Mouse (Mus musculus): ENCODE measurements around the gene Arhgap17. TPM values are rescaled to one million over a fixed set of nuclear protein-coding genes. Genes with fewer than 3 reads are reported as not detected.

The Arhgap17 gene
- total and polyA plus RNA-seq, 3 experiments, result 10.0 to 17.0 (median 14.6) TPM

DNA sequence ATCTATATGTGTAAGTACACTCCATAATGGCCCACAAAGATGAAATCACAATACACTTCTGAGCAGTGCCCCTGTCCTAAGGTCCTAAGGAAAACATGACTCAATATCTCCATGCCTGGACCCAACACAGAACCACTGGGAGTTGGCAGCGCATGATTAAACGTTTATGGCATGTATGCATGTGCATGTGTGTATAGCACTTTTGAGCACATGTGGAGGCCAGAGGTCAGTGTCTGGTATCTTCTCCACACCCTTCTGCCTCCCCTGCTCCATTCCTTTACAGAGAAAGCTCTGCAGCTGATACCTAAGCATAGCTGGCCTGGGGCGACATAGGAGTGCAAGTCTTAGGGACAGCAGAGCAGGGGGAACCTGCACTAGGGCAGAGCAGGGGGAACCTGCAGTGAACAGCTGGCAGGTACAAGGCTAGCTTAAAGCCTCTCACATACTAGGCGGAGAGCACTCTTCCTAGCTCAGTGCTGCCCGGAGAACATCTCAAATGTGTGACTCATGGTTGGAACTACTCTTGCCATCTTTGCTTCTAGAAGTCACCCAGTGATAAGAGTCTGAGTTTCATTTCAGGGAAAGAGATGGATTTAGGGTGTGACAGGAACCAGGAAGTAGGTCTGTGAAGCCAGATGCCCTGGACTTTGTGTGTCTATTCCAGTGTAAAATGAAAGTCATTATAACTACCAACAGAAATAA lies 25.5 kb downstream of the Arhgap17 start:
- Histone ChIP-seq H3K79me2 (replicated peaks; ENCODE audit: control insufficient read depth, insufficient read depth, low read length) (peaks cover 7% of the 10 kb centered on the region), H3K4me3 (no peak overlapping the region), H3K9ac (ENCODE audit: low read depth, low read length) (no peak overlapping the region), H3K4me1 (ENCODE audit: control insufficient read depth, insufficient read depth, low read length) (peaks cover 44% of the 10 kb centered on the region), H3K27ac (no peak overlapping the region), H3K36me3 (ENCODE audit: control insufficient read depth, insufficient read depth, low read length) (peaks cover 13% of the 10 kb centered on the region; the same call in 1 of the 2 replicates), H3K27me3 (ENCODE audit: control insufficient read depth, insufficient read depth, low read length) (no peaks in the 10 kb centered on the region)
- DNase-seq, result no peak
- WGBS, result 82% methylated on average over 5 of the region's 5 CpGs
- no peak for TF ChIP-seq POLR2A (IDR thresholded peaks at IDR 0.05; ENCODE audit: insufficient read depth, low read depth, low read length)
- intact Hi-C loops (cut with DNase I), result no loop called here

DNA sequence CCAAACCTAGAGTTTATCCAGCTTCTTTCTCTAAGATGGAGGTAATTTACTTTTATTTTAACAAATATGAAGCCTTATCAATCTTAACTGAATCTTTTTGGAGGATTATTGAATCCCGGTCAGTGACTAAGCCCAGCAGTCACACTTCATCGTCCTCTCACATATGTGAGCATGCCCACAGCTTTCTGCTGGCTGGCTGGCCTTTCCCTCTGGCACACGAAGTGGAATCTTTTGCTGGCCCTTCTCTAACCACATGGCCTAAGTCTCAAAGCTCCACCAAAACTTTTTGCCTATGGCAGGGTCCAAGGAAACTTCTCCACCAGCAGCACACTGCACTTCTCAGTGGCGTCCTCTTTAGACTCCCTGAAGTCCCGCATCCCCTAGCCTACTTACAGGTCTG lies 27.8 kb downstream of the Arhgap17 start:
- no peak overlapping the region for H3K4me3 ChIP-seq
- TF ChIP-seq CTCF (IDR thresholded peaks at IDR 0.05) (no peak), POLR2A (IDR thresholded peaks at IDR 0.05; ENCODE audit: insufficient read depth, low read depth, low read length) (no peak), EP300 (IDR thresholded peaks at IDR 0.05; ENCODE audit: insufficient read depth, low read depth, low read length) (no peak)
- peak overlapping the region; percentile 45 for H3K27ac ChIP-seq
- H3K36me3 ChIP-seq (ENCODE audit: control insufficient read depth, insufficient read depth, low read length), result peaks cover 14% of the 10 kb centered on the region
- WGBS, result 44% methylated on average over 5 of the region's 5 CpGs
- no peaks in the 10 kb centered on the region for H3K27me3 ChIP-seq (ENCODE audit: control insufficient read depth, insufficient read depth, low read length)
- intact Hi-C loops (cut with DNase I), result loop anchor here (2.0 kb wide), 1 partner anchor 23 kb away; no protein-coding TSS in a partner anchor
- H3K9ac ChIP-seq (ENCODE audit: low read depth, low read length), result no peak overlapping the region
- peaks cover 57% of the 10 kb centered on the region for H3K4me1 ChIP-seq (ENCODE audit: control insufficient read depth, insufficient read depth, low read length)
- H3K79me2 ChIP-seq (replicated peaks; ENCODE audit: control insufficient read depth, insufficient read depth, low read length), result peaks cover 5% of the 10 kb centered on the region
- DNase-seq, result peak; percentile 53 to 56

DNA sequence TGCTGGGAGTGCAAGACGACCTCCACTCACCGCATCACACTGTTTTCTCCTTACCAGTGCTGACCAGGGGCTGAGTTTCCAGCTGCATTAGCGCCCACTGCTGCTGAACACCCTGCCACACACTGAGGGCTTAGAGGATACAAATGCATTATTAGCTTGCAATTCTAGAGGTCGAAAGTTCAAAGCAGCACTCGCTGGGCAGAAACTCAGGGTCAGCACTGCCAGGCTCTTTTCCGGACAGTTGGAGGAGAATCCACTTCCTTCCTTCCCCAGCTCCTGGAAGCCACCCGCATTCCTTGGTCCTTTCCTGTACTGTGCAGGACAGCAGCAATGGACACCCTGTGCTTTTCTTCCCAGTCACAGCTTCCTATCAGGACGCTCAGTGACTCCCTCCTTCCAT lies 31.4 kb downstream of the Arhgap17 start:
- DNase-seq, result no peak
- Histone ChIP-seq H3K36me3 (ENCODE audit: control insufficient read depth, insufficient read depth, low read length) (peaks cover 22% of the 10 kb centered on the region), H3K27me3 (ENCODE audit: control insufficient read depth, insufficient read depth, low read length) (no peaks in the 10 kb centered on the region), H3K4me3 (no peak overlapping the region), H3K79me2 (replicated peaks; ENCODE audit: control insufficient read depth, insufficient read depth, low read length) (peaks cover 3% of the 10 kb centered on the region), H3K27ac (peak overlapping the region; percentile 86), H3K4me1 (ENCODE audit: control insufficient read depth, insufficient read depth, low read length) (peaks cover 50% of the 10 kb centered on the region), H3K9ac (ENCODE audit: low read depth, low read length) (no peak overlapping the region)
- WGBS, result 39% methylated on average over 8 of the region's 8 CpGs
- TF ChIP-seq POLR2A (IDR thresholded peaks at IDR 0.05; ENCODE audit: insufficient read depth, low read depth, low read length) (no peak), CTCF (IDR thresholded peaks at IDR 0.05) (peak; percentile 28; the same call in 1 of the 2 replicates), EP300 (IDR thresholded peaks at IDR 0.05; ENCODE audit: insufficient read depth, low read depth, low read length) (0 out of 2 replicates have a peak, but pooled peaks have one; percentile 46)
- intact Hi-C loops (cut with DNase I), result no loop called here

DNA sequence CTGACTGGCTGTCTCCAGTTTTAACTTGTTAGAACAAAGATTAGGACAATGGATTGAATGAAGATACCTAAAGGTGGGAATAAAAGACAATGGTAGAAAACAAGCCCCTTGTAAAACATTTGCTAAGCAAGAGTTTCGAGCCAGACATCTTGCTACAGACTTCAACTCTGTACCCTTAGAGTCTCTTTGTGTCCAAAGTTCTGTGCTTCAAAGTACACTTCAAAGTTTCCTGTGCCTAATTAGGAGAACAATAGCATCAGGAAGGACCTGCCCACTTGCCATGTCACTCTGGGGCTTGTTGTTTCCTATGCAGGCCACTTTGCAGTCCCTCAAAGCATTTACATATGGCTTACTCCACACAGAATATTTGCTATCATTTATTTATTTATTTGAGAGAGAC lies 33.4 kb downstream of the Arhgap17 start:
- DNase-seq, result peak in 1 of 2 experiments; percentile 40
- peak overlapping the region; percentile 86 for H3K27ac ChIP-seq
- H3K9ac ChIP-seq (ENCODE audit: low read depth, low read length), result no peak overlapping the region
- H3K4me1 ChIP-seq (ENCODE audit: control insufficient read depth, insufficient read depth, low read length), result peaks cover 39% of the 10 kb centered on the region
- intact Hi-C loops (cut with DNase I), result no loop called here
- H3K79me2 ChIP-seq (replicated peaks; ENCODE audit: control insufficient read depth, insufficient read depth, low read length), result peaks cover 6% of the 10 kb centered on the region
- peaks cover 13% of the 10 kb centered on the region for H3K36me3 ChIP-seq (ENCODE audit: control insufficient read depth, insufficient read depth, low read length)
- TF ChIP-seq EP300 (IDR thresholded peaks at IDR 0.05; ENCODE audit: insufficient read depth, low read depth, low read length) (0 out of 2 replicates have a peak, but pooled peaks have one; percentile 62), POLR2A (IDR thresholded peaks at IDR 0.05; ENCODE audit: insufficient read depth, low read depth, low read length) (peak; percentile 47; the same call in 1 of the 2 replicates), CTCF (IDR thresholded peaks at IDR 0.05) (no peak)
- 61% methylated on average over 1 of the region's 1 CpGs for WGBS
- no peaks in the 10 kb centered on the region for H3K27me3 ChIP-seq (ENCODE audit: control insufficient read depth, insufficient read depth, low read length)
- no peak overlapping the region for H3K4me3 ChIP-seq

DNA sequence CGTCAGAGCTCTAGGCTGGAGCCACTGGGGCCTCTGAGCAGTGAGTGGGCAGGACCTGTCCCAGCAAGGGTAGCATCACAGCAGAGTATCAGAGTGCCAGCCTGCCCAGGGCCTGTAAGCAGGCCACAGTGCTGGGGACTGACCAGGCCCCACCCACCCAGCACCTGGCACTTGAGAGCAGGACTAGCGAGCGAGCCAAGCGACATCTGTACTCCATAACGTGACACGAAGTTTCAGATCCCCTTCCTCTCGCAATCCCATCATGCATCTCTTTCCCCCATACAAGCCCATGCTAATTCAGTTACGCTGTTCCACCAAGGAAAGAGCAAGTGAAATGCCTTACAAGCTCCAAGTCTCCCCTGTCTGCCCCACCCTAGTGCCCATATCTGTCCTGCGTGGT lies 39.2 kb downstream of the Arhgap17 start:
- 84% methylated on average over 9 of the region's 9 CpGs for WGBS
- no peak overlapping the region for H3K4me3 ChIP-seq
- H3K9ac ChIP-seq (ENCODE audit: low read depth, low read length), result no peak overlapping the region
- H3K36me3 ChIP-seq (ENCODE audit: control insufficient read depth, insufficient read depth, low read length), result no peaks in the 10 kb centered on the region
- peaks cover 5% of the 10 kb centered on the region for H3K79me2 ChIP-seq (replicated peaks; ENCODE audit: control insufficient read depth, insufficient read depth, low read length)
- H3K4me1 ChIP-seq (ENCODE audit: control insufficient read depth, insufficient read depth, low read length), result peaks cover 7% of the 10 kb centered on the region
- intact Hi-C loops (cut with DNase I), result loop anchor here (5.0 kb wide), 1 partner anchor 37 kb away; the partner anchor contains the start of genes Arhgap17 and Lcmt1
- H3K27me3 ChIP-seq (ENCODE audit: control insufficient read depth, insufficient read depth, low read length), result no peaks in the 10 kb centered on the region
- H3K27ac ChIP-seq, result no peak overlapping the region
- TF ChIP-seq CTCF (IDR thresholded peaks at IDR 0.05) (no peak), EP300 (IDR thresholded peaks at IDR 0.05; ENCODE audit: insufficient read depth, low read depth, low read length) (no peak), POLR2A (IDR thresholded peaks at IDR 0.05; ENCODE audit: insufficient read depth, low read depth, low read length) (no peak)
- peak in 1 of 2 experiments; percentile 48 for DNase-seq

DNA sequence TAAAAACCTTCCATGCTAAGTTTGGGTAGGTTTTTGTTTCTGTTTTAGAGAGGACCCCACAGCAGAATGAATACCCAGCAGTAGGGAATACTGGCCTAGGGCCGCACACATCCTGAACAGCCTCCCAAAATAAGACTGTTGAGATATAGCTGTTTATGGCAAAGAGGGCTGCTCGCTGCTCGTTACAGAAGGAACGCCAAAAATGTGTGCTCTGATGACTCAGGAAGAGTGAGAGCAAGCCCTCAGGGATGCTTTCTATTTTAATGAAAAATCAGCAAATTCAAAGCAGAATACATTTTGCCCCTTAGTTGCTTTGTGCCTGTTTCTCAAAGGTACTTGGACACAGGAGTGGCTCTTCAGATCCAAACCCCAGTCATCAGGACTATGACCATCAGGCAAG lies 41.8 kb downstream of the Arhgap17 start:
- H3K4me3 ChIP-seq, result no peak overlapping the region
- H3K4me1 ChIP-seq (ENCODE audit: control insufficient read depth, insufficient read depth, low read length), result peaks cover 10% of the 10 kb centered on the region
- H3K9ac ChIP-seq (ENCODE audit: low read depth, low read length), result no peak overlapping the region
- intact Hi-C loops (cut with DNase I), result no loop called here
- H3K79me2 ChIP-seq (replicated peaks; ENCODE audit: control insufficient read depth, insufficient read depth, low read length), result peaks cover 2% of the 10 kb centered on the region
- H3K27ac ChIP-seq, result no peak overlapping the region
- no peak for DNase-seq
- TF ChIP-seq POLR2A (IDR thresholded peaks at IDR 0.05; ENCODE audit: insufficient read depth, low read depth, low read length) (no peak), CTCF (IDR thresholded peaks at IDR 0.05) (no peak), EP300 (IDR thresholded peaks at IDR 0.05; ENCODE audit: insufficient read depth, low read depth, low read length) (no peak)
- no peaks in the 10 kb centered on the region for H3K27me3 ChIP-seq (ENCODE audit: control insufficient read depth, insufficient read depth, low read length)
- no peaks in the 10 kb centered on the region for H3K36me3 ChIP-seq (ENCODE audit: control insufficient read depth, insufficient read depth, low read length)
- 60% methylated on average over 4 of the region's 4 CpGs for WGBS

Measured in heart, adult 2 months (tissue).